Mouse (Mus musculus) ES-E14 (cell line): ENCODE measurements around the gene Ppargc1a. TPM values are rescaled to one million over a fixed set of nuclear protein-coding genes. Genes with fewer than 3 reads are reported as not detected.

Experiments
- DNase-seq: peaks from one replicate; pipeline ENCODE4 v3.0.0-alpha.2; 2013; ENCODE audit warnings: low read depth, low spot score
- H3K27ac ChIP-seq: 2 replicates; pipeline ENCODE4 v1.5.1; 2012; ENCODE audit warnings: low read depth, mild to moderate bottlenecking, low read length, moderate library complexity, mixed read lengths; ENCODE audit not compliant: poor library complexity, insufficient read depth, severe bottlenecking
- H3K36me3 ChIP-seq: 2 replicates; pipeline ENCODE4 v1.6.1; 2012; ENCODE audit warnings: mild to moderate bottlenecking, low read length, moderate library complexity, mixed read lengths; ENCODE audit not compliant: control insufficient read depth, poor library complexity, insufficient read depth, severe bottlenecking
- H3K4me1 ChIP-seq, 2 experiments: fragments of 150-350 bp in 1 of 2; sonication (generic) in 1 of 2; 2 replicates each; pipeline ENCODE4 v1.6.1; 2012; ENCODE audit warnings: low read length in 2 of 2, mild to moderate bottlenecking in 1 of 2, mixed read lengths in 1 of 2; ENCODE audit not compliant: control insufficient read depth in 2 of 2, insufficient read depth in 2 of 2, poor library complexity in 1 of 2
- H3K4me3 ChIP-seq, 2 experiments: fragments of 150-350 bp in 1 of 2; sonication (generic) in 1 of 2; 2 replicates each; pipeline ENCODE4 v1.5.1; 2012; ENCODE audit warnings: low read length in 2 of 2, low read depth in 1 of 2, mild to moderate bottlenecking in 1 of 2, mixed read lengths in 1 of 2; ENCODE audit not compliant: insufficient read depth in 1 of 2, poor library complexity in 1 of 2, severe bottlenecking in 1 of 2
- H3K9ac ChIP-seq: 2 replicates; pipeline ENCODE4 v1.6.1; 2012; ENCODE audit warnings: low read depth, mild to moderate bottlenecking, low read length, mixed read lengths; ENCODE audit not compliant: poor library complexity, insufficient read depth, severe bottlenecking
- H3K9me3 ChIP-seq: fragments of 150-350 bp; sonication (generic); 2 replicates; pipeline ENCODE4 v1.6.1; 2012; ENCODE audit warnings: low read depth, mild to moderate bottlenecking, low read length; ENCODE audit not compliant: control insufficient read depth, insufficient read depth
- CHD2 ChIP-seq: IDR thresholded peaks from 2 replicates; pipeline ENCODE4 v1.6.1; 2014; ENCODE audit warnings: mild to moderate bottlenecking, low read depth, low read length, inconsistent platforms
- HCFC1 ChIP-seq: IDR thresholded peaks from 2 replicates; pipeline ENCODE4 v1.6.1; 2012; ENCODE audit warnings: low read length, inconsistent platforms, borderline replicate concordance; ENCODE audit not compliant: insufficient read depth
- MAFK ChIP-seq: IDR thresholded peaks from 2 replicates; pipeline ENCODE4 v1.6.1; 2014; ENCODE audit warnings: mild to moderate bottlenecking, low read depth, low read length, inconsistent platforms; ENCODE audit not compliant: insufficient read depth
- ZC3H11A ChIP-seq: IDR thresholded peaks from 2 replicates; pipeline ENCODE4 v1.6.1; 2012; ENCODE audit warnings: low read depth, mild to moderate bottlenecking, inconsistent platforms, low read length, borderline replicate concordance
- ZNF384 ChIP-seq: IDR thresholded peaks from 2 replicates; pipeline ENCODE4 v1.6.1; 2012; ENCODE audit warnings: low read depth, low read length, inconsistent platforms
- in situ Hi-C, 2 experiments: fragments of 600-800 bp; cut with MboI; formaldehyde crosslinking; loops; one replicate each; pipeline ENCODE4 v1.15.1; 2025; ENCODE audit warnings: low sequenced_read_pairs in 2 of 2, inconsistent platforms in 1 of 2; ENCODE audit not compliant: unreplicated experiment in 2 of 2
- total RNA-seq: library from RNA; depleted of rRNA; stranded (reverse); fragments of 300-350 nt; gene quantifications from 2 replicates; pipeline ENCODE4 v1.2.3, GENCODE M21; 2012

The Ppargc1a gene
- total RNA-seq, 1 experiment: 0.04 TPM

GRCm38 (mm10) chr5:51551852-51552482 is 15.6 kb downstream of the Ppargc1a start:
- Histone ChIP-seq H3K27ac (no peak overlapping the region), H3K9me3 (no peaks in the 10 kb centered on the region), H3K4me1 (no peaks in the 10 kb centered on the region), H3K9ac (no peak overlapping the region), H3K36me3 (no peaks in the 10 kb centered on the region), H3K4me3 (no peak overlapping the region)
- in situ Hi-C loops: no loop called here
- TF ChIP-seq CHD2: no peak
- no peak for TF ChIP-seq ZC3H11A
- TF ChIP-seq ZNF384: no peak
- TF ChIP-seq HCFC1: no peak
- no peak for TF ChIP-seq MAFK
- no peak for DNase-seq

- no peaks in the 10 kb centered on the region for H3K4me1 ChIP-seq
- no peak for TF ChIP-seq ZNF384
- no peak overlapping the region for H3K4me3 ChIP-seq
- in situ Hi-C loops: no loop called here
- H3K9me3 ChIP-seq: no peaks in the 10 kb centered on the region
- no peaks in the 10 kb centered on the region for H3K36me3 ChIP-seq
- H3K27ac ChIP-seq: no peak overlapping the region
- H3K9ac ChIP-seq: no peak overlapping the region
- no peak for DNase-seq
These were observed 20.0 kb downstream of the Ppargc1a start for GRCm38 (mm10) chr5:51547442-51548035.

GRCm38 (mm10) chr5:51546817-51547216 is 20.7 kb downstream of the Ppargc1a start:
- in situ Hi-C loops: no loop called here
- no peak for DNase-seq
- no peaks in the 10 kb centered on the region for H3K9me3 ChIP-seq
- no peaks in the 10 kb centered on the region for H3K4me1 ChIP-seq
- H3K4me3 ChIP-seq: no peak overlapping the region
- H3K27ac ChIP-seq: no peak overlapping the region
- TF ChIP-seq CHD2 (no peak), ZNF384 (no peak), MAFK (no peak), ZC3H11A (no peak), HCFC1 (no peak)
- H3K36me3 ChIP-seq: no peaks in the 10 kb centered on the region
- no peak overlapping the region for H3K9ac ChIP-seq

- Histone ChIP-seq H3K9me3 (no peaks in the 10 kb centered on the region), H3K4me3 (no peak overlapping the region), H3K9ac (no peak overlapping the region), H3K4me1 (no peaks in the 10 kb centered on the region), H3K27ac (no peak overlapping the region), H3K36me3 (no peaks in the 10 kb centered on the region)
- in situ Hi-C loops: no loop called here
- no peak for DNase-seq
- TF ChIP-seq ZC3H11A: no peak
These were observed 22.1 kb downstream of the Ppargc1a start for GRCm38 (mm10) chr5:51545133-51546049.
